Mouse (Mus musculus) heart, embryonic 16.5 days (tissue): ENCODE results near the gene Nkiras1. TPM values are rescaled to one million over a fixed set of nuclear protein-coding genes. Genes with fewer than 3 reads are reported as not detected.
"Not testable (repeated sequence)": the region's sequence is repeated elsewhere in the genome, so short reads cannot be mapped to it uniquely, and the experiment has no call there.

Experiments
- ATAC-seq: fragments of 200-750 bp; cut with Nextera tagmentation; replicated peaks from 2 replicates; pipeline ENCODE4 v1.8.0; 2017; ENCODE audit warnings: moderate number of reproducible peaks; ENCODE audit not compliant: insufficient read depth, low FRiP score; ENCODE audit errors: extremely low read depth
- H3K27ac ChIP-seq: fragments of 300-500 bp; sonication (generic); 2 replicates; pipeline ENCODE4 v1.5.1; 2014; ENCODE audit warnings: mild to moderate bottlenecking, low read length, control low read depth, moderate library complexity
- H3K27me3 ChIP-seq: fragments of 300-500 bp; sonication (generic); 2 replicates; pipeline ENCODE4 v1.6.1; 2014; ENCODE audit warnings: low read length, mixed read lengths; ENCODE audit not compliant: control insufficient read depth, insufficient read depth
- H3K36me3 ChIP-seq: fragments of 300-500 bp; sonication (generic); 2 replicates; pipeline ENCODE4 v1.6.1; 2014; ENCODE audit not compliant: control insufficient read depth, insufficient read depth
- H3K4me1 ChIP-seq: fragments of 300-500 bp; sonication (generic); 2 replicates; pipeline ENCODE4 v1.6.1; 2014; ENCODE audit warnings: low read length, mixed read lengths; ENCODE audit not compliant: control insufficient read depth, insufficient read depth
- H3K4me2 ChIP-seq: fragments of 300-500 bp; sonication (generic); 2 replicates; pipeline ENCODE4 v1.6.1; 2014; ENCODE audit warnings: low read depth, mild to moderate bottlenecking, control low read depth, low read length
- H3K4me3 ChIP-seq: fragments of 300-500 bp; sonication (generic); 2 replicates; pipeline ENCODE4 v1.5.1; 2014; ENCODE audit warnings: mild to moderate bottlenecking, control low read depth, low read length
- H3K9ac ChIP-seq: fragments of 300-500 bp; sonication (generic); 2 replicates; pipeline ENCODE4 v1.6.1; 2014; ENCODE audit warnings: low read length, control low read depth
- H3K9me3 ChIP-seq: fragments of 300-500 bp; sonication (generic); replicated peaks from 2 replicates; pipeline ENCODE4 v1.6.1; 2016; ENCODE audit warnings: low read length; ENCODE audit not compliant: control insufficient read depth
- WGBS: fragments of 180-500 bp; shearing (Covaris S2); extraction: QIAGEN DNeasy Blood & Tissue Kit; methylation state at CpG from one replicate; pipeline ENCODE4 v1.1.7; 2014; 5-methylcytosine and 5-hydroxymethylcytosine counted together
- polyA plus RNA-seq: library from polyadenylated mRNA; unstranded; fragments of >200 nt; fragmentation: Nextera tagmentation; extraction: Ambion mirVana; gene quantifications from 2 replicates; pipeline ENCODE4 v1.2.1, GENCODE M21; 2015

Nkiras1 gene
- polyA plus RNA-seq, 1 experiment from 2014 or later, result 25.3 TPM

GRCm38 (mm10) chr14:18236496-18237235 lies 34.3 kb upstream of the Nkiras1 start:
- H3K36me3 ChIP-seq, H3K4me3 ChIP-seq, H3K27me3 ChIP-seq, H3K9ac ChIP-seq, ATAC-seq, H3K27ac ChIP-seq, H3K4me2 ChIP-seq, H3K9me3 ChIP-seq: not testable (repeated sequence)
- 85% methylated on average over 2 of the region's 2 CpGs for WGBS
- H3K4me1 ChIP-seq, result peaks cover 20% of the 10 kb centered on the region

- ATAC-seq, result no peak
- Histone ChIP-seq H3K4me3 (no peak overlapping the region; the same call in 1 of the 2 replicates), H3K4me2 (peak overlapping the region; percentile 76), H3K9ac (peak overlapping the region; percentile 77; the same call in 1 of the 2 replicates), H3K27ac (peak overlapping the region; percentile 93), H3K36me3 (no peaks in the 10 kb centered on the region), H3K4me1 (peaks cover 20% of the 10 kb centered on the region), H3K27me3 (no peaks in the 10 kb centered on the region), H3K9me3 (no peaks in the 10 kb centered on the region)
- WGBS, result 66% methylated on average over 4 of the region's 4 CpGs
Observed at GRCm38 (mm10) chr14:18237381-18237780, 33.6 kb upstream of the Nkiras1 start.

GRCm38 (mm10) chr14:18238131-18238749 lies 32.7 kb upstream of the Nkiras1 start:
- Histone ChIP-seq H3K36me3 (no peaks in the 10 kb centered on the region), H3K9ac (peak overlapping the region; percentile 79), H3K4me1 (peaks cover 17% of the 10 kb centered on the region), H3K4me2 (peak overlapping the region; percentile 76), H3K4me3 (peak overlapping the region; percentile 77), H3K27me3 (no peaks in the 10 kb centered on the region), H3K27ac (peak overlapping the region; percentile 93), H3K9me3 (no peaks in the 10 kb centered on the region)
- WGBS, result under 1% methylated on average over 71 of the region's 71 CpGs
- ATAC-seq, result peak; percentile 87

GRCm38 (mm10) chr14:18238750-18239731 lies 31.9 kb upstream of the Nkiras1 start, which contains the start of gene Nr1d2:
Nr1d2 (minus strand) TSS chr14:18239127.
- Histone ChIP-seq H3K9me3 (no peaks in the 10 kb centered on the region), H3K36me3 (no peaks in the 10 kb centered on the region), H3K4me1 (peaks cover 10% of the 10 kb centered on the region), H3K4me2 (peak within 1 kb of the TSS; percentile 76), H3K27me3 (no peaks in the 10 kb centered on the region), H3K9ac (peak within 1 kb of the TSS; percentile 79), H3K27ac (peak within 1 kb of the TSS; percentile 93), H3K4me3 (peak within 1 kb of the TSS; percentile 77)
- peak; percentile 89 for ATAC-seq
- WGBS, result under 1% methylated on average over 53 of the region's 66 CpGs

- H3K4me3 ChIP-seq, result no peak overlapping the region
- 61% methylated on average over 7 of the region's 7 CpGs for WGBS
Observed at GRCm38 (mm10) chr14:18240132-18240531, 30.8 kb upstream of the Nkiras1 start.

GRCm38 (mm10) chr14:18241786-18242185 lies 29.1 kb upstream of the Nkiras1 start:
- ATAC-seq, result no peak
- no peak overlapping the region for H3K4me2 ChIP-seq
- peaks cover 5% of the 10 kb centered on the region for H3K4me1 ChIP-seq
- 85% methylated on average over 4 of the region's 4 CpGs for WGBS
- H3K27me3 ChIP-seq, result no peaks in the 10 kb centered on the region
- no peaks in the 10 kb centered on the region for H3K36me3 ChIP-seq
- no peaks in the 10 kb centered on the region for H3K9me3 ChIP-seq
- H3K4me3 ChIP-seq, result no peak overlapping the region
- no peak overlapping the region for H3K27ac ChIP-seq
- H3K9ac ChIP-seq, result no peak overlapping the region

More at GRCm38 (mm10) chr14:18240132-18240531, 30.8 kb upstream of the Nkiras1 start:
- Histone ChIP-seq H3K36me3 (no peaks in the 10 kb centered on the region), H3K4me1 (peaks cover 5% of the 10 kb centered on the region), H3K27ac (no peak overlapping the region), H3K9me3 (no peaks in the 10 kb centered on the region), H3K9ac (no peak overlapping the region; the same call in 1 of the 2 replicates), H3K4me2 (no peak overlapping the region), H3K27me3 (no peaks in the 10 kb centered on the region)
- ATAC-seq, result no peak

- 74% methylated on average over 21 of the region's 21 CpGs for WGBS
- no peaks in the 10 kb centered on the region for H3K36me3 ChIP-seq
- H3K4me3 ChIP-seq, result no peak overlapping the region
- no peaks in the 10 kb centered on the region for H3K27me3 ChIP-seq
- H3K9me3 ChIP-seq, result no peaks in the 10 kb centered on the region
- no peak for ATAC-seq
- peaks cover 5% of the 10 kb centered on the region for H3K4me1 ChIP-seq
- no peak overlapping the region for H3K4me2 ChIP-seq
- no peak overlapping the region for H3K9ac ChIP-seq
- no peak overlapping the region for H3K27ac ChIP-seq
Observed at GRCm38 (mm10) chr14:18242638-18243130, 28.3 kb upstream of the Nkiras1 start.

GRCm38 (mm10) chr14:18261203-18261602 lies 9.7 kb upstream of the Nkiras1 start:
- H3K27ac ChIP-seq, result no peak overlapping the region
- no peaks in the 10 kb centered on the region for H3K27me3 ChIP-seq
- H3K9me3 ChIP-seq, result no peaks in the 10 kb centered on the region; the same call in 1 of the 2 replicates
- no peak overlapping the region for H3K4me3 ChIP-seq
- no peak overlapping the region for H3K4me2 ChIP-seq
- WGBS, result 84% methylated on average over 3 of the region's 3 CpGs
- ATAC-seq, result no peak
- H3K9ac ChIP-seq, result no peak overlapping the region
- H3K4me1 ChIP-seq, result peaks cover 3% of the 10 kb centered on the region
- H3K36me3 ChIP-seq, result no peaks in the 10 kb centered on the region
